Mouse (Mus musculus): ENCODE measurements around the gene Ap5b1. TPM values are rescaled to one million over a fixed set of nuclear protein-coding genes. Genes with fewer than 3 reads are reported as not detected.

The Ap5b1 gene
- polyA plus RNA-seq, 1 experiment from 2014 or later: 2.0 TPM

- Histone ChIP-seq H3K36me3 (ENCODE audit: control insufficient read depth, insufficient read depth) (no peaks in the 10 kb centered on the region), H3K4me1 (replicated peaks; ENCODE audit: control insufficient read depth, insufficient read depth, low read length) (peaks cover 14% of the 10 kb centered on the region), H3K27me3 (replicated peaks; ENCODE audit: control insufficient read depth, insufficient read depth, low read length) (peaks cover 70% of the 10 kb centered on the region), H3K27ac (ENCODE audit: low read length) (no peak overlapping the region), H3K4me2 (ENCODE audit: low read length) (no peak overlapping the region), H3K4me3 (replicated peaks; ENCODE audit: low read length) (no peak overlapping the region), H3K9me3 (ENCODE audit: control insufficient read depth, low read length) (no peaks in the 10 kb centered on the region), H3K9ac (replicated peaks; ENCODE audit: low read depth, low read length) (no peak overlapping the region)
- ATAC-seq: no peak
- WGBS: 57% methylated on average over 3 of the region's 3 CpGs
Measured at GRCm38 (mm10) chr19:5561886-5562285, 5.9 kb upstream of the Ap5b1 start.

DNA sequence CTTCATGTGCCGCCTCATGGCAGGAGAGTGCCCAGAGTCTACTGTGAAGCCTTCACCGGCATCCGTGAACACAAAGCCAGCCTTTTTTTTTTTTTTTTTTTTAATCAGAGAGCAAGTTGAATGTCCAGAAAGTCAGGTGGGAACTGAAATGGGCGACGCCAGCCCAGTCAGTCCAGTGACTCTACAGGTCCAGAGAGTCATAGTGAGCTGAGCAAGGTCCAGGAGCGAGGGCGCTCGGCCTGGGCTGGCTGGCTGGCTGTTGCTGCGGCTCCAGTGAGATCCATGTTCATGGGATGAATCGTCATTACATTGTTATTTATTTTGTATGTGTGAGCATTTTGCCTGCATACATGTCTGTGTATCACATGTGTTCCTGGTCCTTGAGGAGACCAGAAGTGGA lies 5.0 kb upstream of the Ap5b1 start:
- no peak overlapping the region for H3K27ac ChIP-seq (ENCODE audit: low read length)
- peaks cover 64% of the 10 kb centered on the region for H3K27me3 ChIP-seq (replicated peaks; ENCODE audit: control insufficient read depth, insufficient read depth, low read length)
- H3K9ac ChIP-seq (replicated peaks; ENCODE audit: low read depth, low read length): no peak overlapping the region
- H3K4me3 ChIP-seq (replicated peaks; ENCODE audit: low read length): no peak overlapping the region
- H3K36me3 ChIP-seq (ENCODE audit: control insufficient read depth, insufficient read depth): no peaks in the 10 kb centered on the region
- 88% methylated on average over 10 of the region's 10 CpGs for WGBS
- no peak for ATAC-seq
- no peaks in the 10 kb centered on the region for H3K9me3 ChIP-seq (ENCODE audit: control insufficient read depth, low read length)
- H3K4me1 ChIP-seq (replicated peaks; ENCODE audit: control insufficient read depth, insufficient read depth, low read length): peaks cover 18% of the 10 kb centered on the region
- H3K4me2 ChIP-seq (ENCODE audit: low read length): no peak overlapping the region

DNA sequence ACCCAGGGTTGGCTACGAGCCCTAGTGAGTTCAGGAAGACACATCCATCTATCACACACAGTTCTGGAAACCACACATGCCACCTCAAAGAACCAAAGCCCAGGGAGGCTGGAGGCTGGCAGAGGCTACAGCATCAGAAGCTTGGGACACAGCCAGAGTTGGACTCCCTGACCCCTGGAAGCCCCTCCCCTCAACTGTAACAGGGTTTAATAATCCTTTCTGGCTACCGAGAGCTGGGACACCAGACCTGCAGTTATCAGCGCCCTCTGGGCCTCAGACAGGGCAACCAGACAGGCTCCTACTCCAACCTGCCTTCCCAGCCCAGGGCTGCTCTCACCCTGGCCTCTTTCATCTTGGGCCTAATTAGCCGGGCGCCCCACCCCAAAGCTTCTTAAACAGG lies 1.5 kb upstream of the Ap5b1 start:
- no peak for ATAC-seq
- H3K27me3 ChIP-seq (replicated peaks; ENCODE audit: control insufficient read depth, insufficient read depth, low read length): peaks cover 29% of the 10 kb centered on the region
- H3K4me3 ChIP-seq (replicated peaks; ENCODE audit: low read length): no peak overlapping the region
- 62% methylated on average over 5 of the region's 5 CpGs for WGBS
- H3K9me3 ChIP-seq (ENCODE audit: control insufficient read depth, low read length): no peaks in the 10 kb centered on the region
- no peak overlapping the region for H3K27ac ChIP-seq (ENCODE audit: low read length)
- no peaks in the 10 kb centered on the region for H3K36me3 ChIP-seq (ENCODE audit: control insufficient read depth, insufficient read depth)
- H3K9ac ChIP-seq (replicated peaks; ENCODE audit: low read depth, low read length): no peak overlapping the region
- H3K4me2 ChIP-seq (ENCODE audit: low read length): no peak overlapping the region
- peaks cover 16% of the 10 kb centered on the region for H3K4me1 ChIP-seq (replicated peaks; ENCODE audit: control insufficient read depth, insufficient read depth, low read length)

- H3K27me3 ChIP-seq (replicated peaks; ENCODE audit: control insufficient read depth, insufficient read depth, low read length): peaks cover 21% of the 10 kb centered on the region
- peak; percentile 23 for ATAC-seq
- peak overlapping the region; percentile 78 for H3K9ac ChIP-seq (replicated peaks; ENCODE audit: low read depth, low read length)
- peak overlapping the region; percentile 82 for H3K27ac ChIP-seq (ENCODE audit: low read length)
- peaks cover 16% of the 10 kb centered on the region for H3K4me1 ChIP-seq (replicated peaks; ENCODE audit: control insufficient read depth, insufficient read depth, low read length)
- peak overlapping the region; percentile 96 for H3K4me2 ChIP-seq (ENCODE audit: low read length)
- WGBS: under 1% methylated on average over 26 of the region's 26 CpGs
- H3K4me3 ChIP-seq (replicated peaks; ENCODE audit: low read length): peak overlapping the region; percentile 86
- H3K36me3 ChIP-seq (ENCODE audit: control insufficient read depth, insufficient read depth): no peaks in the 10 kb centered on the region
- H3K9me3 ChIP-seq (ENCODE audit: control insufficient read depth, low read length): no peaks in the 10 kb centered on the region
Measured at GRCm38 (mm10) chr19:5567180-5567533, 668 bp upstream of the Ap5b1 start.

- ATAC-seq: peak; percentile 8; the same call in 1 of the 2 replicates
- 6% methylated on average over 27 of the region's 27 CpGs for WGBS
- Histone ChIP-seq H3K4me1 (replicated peaks; ENCODE audit: control insufficient read depth, insufficient read depth, low read length) (peaks cover 16% of the 10 kb centered on the region), H3K9me3 (ENCODE audit: control insufficient read depth, low read length) (no peaks in the 10 kb centered on the region), H3K4me3 (replicated peaks; ENCODE audit: low read length) (peak overlapping the region; percentile 86), H3K9ac (replicated peaks; ENCODE audit: low read depth, low read length) (peak overlapping the region; percentile 78), H3K4me2 (ENCODE audit: low read length) (peak overlapping the region; percentile 96), H3K27me3 (replicated peaks; ENCODE audit: control insufficient read depth, insufficient read depth, low read length) (peaks cover 11% of the 10 kb centered on the region), H3K36me3 (ENCODE audit: control insufficient read depth, insufficient read depth) (no peaks in the 10 kb centered on the region), H3K27ac (ENCODE audit: low read length) (no peak overlapping the region)
Measured at GRCm38 (mm10) chr19:5568470-5569140, 780 bp downstream of the Ap5b1 start.

GRCm38 (mm10) chr19:5569521-5569920 lies 1.7 kb downstream of the Ap5b1 start:
- H3K4me3 ChIP-seq (replicated peaks; ENCODE audit: low read length): no peak overlapping the region
- peaks cover 7% of the 10 kb centered on the region for H3K27me3 ChIP-seq (replicated peaks; ENCODE audit: control insufficient read depth, insufficient read depth, low read length)
- no peak overlapping the region for H3K9ac ChIP-seq (replicated peaks; ENCODE audit: low read depth, low read length)
- H3K9me3 ChIP-seq (ENCODE audit: control insufficient read depth, low read length): no peaks in the 10 kb centered on the region
- peaks cover 16% of the 10 kb centered on the region for H3K4me1 ChIP-seq (replicated peaks; ENCODE audit: control insufficient read depth, insufficient read depth, low read length)
- H3K4me2 ChIP-seq (ENCODE audit: low read length): no peak overlapping the region
- no peak for ATAC-seq
- H3K36me3 ChIP-seq (ENCODE audit: control insufficient read depth, insufficient read depth): no peaks in the 10 kb centered on the region
- no peak overlapping the region for H3K27ac ChIP-seq (ENCODE audit: low read length)
- WGBS: 91% methylated on average over 10 of the region's 10 CpGs

DNA sequence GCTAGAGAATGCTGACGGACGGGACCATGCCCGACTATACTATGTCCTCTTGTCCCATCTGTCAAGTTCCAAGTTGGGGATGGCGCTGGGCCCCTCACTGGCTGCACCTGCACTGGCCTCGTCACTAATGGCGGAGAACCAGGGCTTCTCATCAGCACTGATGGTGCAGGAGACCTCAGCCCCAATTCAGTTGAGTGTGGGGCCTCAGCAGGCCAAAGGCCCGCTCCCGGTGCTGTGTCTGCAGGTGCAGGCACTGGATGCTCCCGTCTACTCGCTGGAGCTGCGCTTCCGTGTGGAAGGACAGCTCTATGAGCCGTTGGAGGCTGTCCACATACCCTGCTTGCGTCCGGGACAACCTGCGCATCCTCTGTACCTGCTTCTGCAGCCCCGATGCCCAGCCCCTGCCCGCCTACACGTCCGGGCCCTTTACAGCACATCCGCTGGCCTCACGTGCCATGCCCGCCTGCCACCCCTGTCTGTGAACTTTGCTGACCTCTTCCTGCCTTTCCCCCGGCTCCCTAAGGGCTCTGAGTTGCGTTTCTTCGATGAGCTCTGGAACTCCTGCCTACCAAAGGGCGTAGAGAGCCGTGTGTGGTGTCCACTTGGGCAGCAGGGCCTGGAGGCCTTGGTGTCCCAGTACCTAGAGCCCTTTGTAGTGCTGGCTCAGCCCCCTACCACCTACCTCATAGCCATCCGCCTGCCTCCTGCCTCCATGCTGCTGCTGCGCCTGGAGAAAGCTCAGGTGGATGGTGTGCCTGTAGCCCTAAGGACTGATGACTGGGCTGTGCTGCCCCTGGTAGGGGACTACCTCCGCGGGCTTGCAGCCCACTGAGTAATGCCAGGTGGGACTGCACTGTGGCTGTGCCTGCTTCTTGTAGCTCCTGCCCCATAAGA lies 2.8 kb downstream of the Ap5b1 start:
- H3K27me3 ChIP-seq (replicated peaks; ENCODE audit: control insufficient read depth, insufficient read depth, low read length): peaks cover 3% of the 10 kb centered on the region; the same call in 1 of the 2 replicates
- no peak overlapping the region for H3K4me2 ChIP-seq (ENCODE audit: low read length)
- no peak overlapping the region for H3K27ac ChIP-seq (ENCODE audit: low read length)
- H3K4me3 ChIP-seq (replicated peaks; ENCODE audit: low read length): no peak overlapping the region
- no peak for ATAC-seq
- H3K9ac ChIP-seq (replicated peaks; ENCODE audit: low read depth, low read length): no peak overlapping the region
- peaks cover 16% of the 10 kb centered on the region for H3K4me1 ChIP-seq (replicated peaks; ENCODE audit: control insufficient read depth, insufficient read depth, low read length)
- WGBS: 90% methylated on average over 32 of the region's 32 CpGs
- no peaks in the 10 kb centered on the region for H3K9me3 ChIP-seq (ENCODE audit: control insufficient read depth, low read length)
- no peaks in the 10 kb centered on the region for H3K36me3 ChIP-seq (ENCODE audit: control insufficient read depth, insufficient read depth)

GRCm38 (mm10) chr19:5571831-5572230 lies 4.0 kb downstream of the Ap5b1 start:
- Histone ChIP-seq H3K4me1 (replicated peaks; ENCODE audit: control insufficient read depth, insufficient read depth, low read length) (peaks cover 15% of the 10 kb centered on the region), H3K27me3 (replicated peaks; ENCODE audit: control insufficient read depth, insufficient read depth, low read length) (no peaks in the 10 kb centered on the region), H3K27ac (ENCODE audit: low read length) (no peak overlapping the region), H3K36me3 (ENCODE audit: control insufficient read depth, insufficient read depth) (no peaks in the 10 kb centered on the region), H3K4me2 (ENCODE audit: low read length) (no peak overlapping the region), H3K4me3 (replicated peaks; ENCODE audit: low read length) (no peak overlapping the region), H3K9me3 (ENCODE audit: control insufficient read depth, low read length) (no peaks in the 10 kb centered on the region), H3K9ac (replicated peaks; ENCODE audit: low read depth, low read length) (no peak overlapping the region)
- 88% methylated on average over 5 of the region's 5 CpGs for WGBS
- ATAC-seq: no peak

GRCm38 (mm10) chr19:5572331-5573125 lies 4.7 kb downstream of the Ap5b1 start:
- Histone ChIP-seq H3K9me3 (ENCODE audit: control insufficient read depth, low read length) (no peaks in the 10 kb centered on the region), H3K4me1 (replicated peaks; ENCODE audit: control insufficient read depth, insufficient read depth, low read length) (peaks cover 10% of the 10 kb centered on the region), H3K4me3 (replicated peaks; ENCODE audit: low read length) (no peak overlapping the region), H3K4me2 (ENCODE audit: low read length) (no peak overlapping the region), H3K9ac (replicated peaks; ENCODE audit: low read depth, low read length) (no peak overlapping the region), H3K27me3 (replicated peaks; ENCODE audit: control insufficient read depth, insufficient read depth, low read length) (no peaks in the 10 kb centered on the region), H3K36me3 (ENCODE audit: control insufficient read depth, insufficient read depth) (no peaks in the 10 kb centered on the region), H3K27ac (ENCODE audit: low read length) (no peak overlapping the region)
- 85% methylated on average over 19 of the region's 19 CpGs for WGBS
- ATAC-seq: no peak
